Mouse (Mus musculus): ENCODE measurements around the gene Nek9. TPM values are rescaled to one million over a fixed set of nuclear protein-coding genes. Genes with fewer than 3 reads are reported as not detected.
"Not testable (repeated sequence)": the region's sequence is repeated elsewhere in the genome, so short reads cannot be mapped to it uniquely, and the experiment has no call there.

Gene Nek9
- polyA plus RNA-seq, 1 experiment from 2014 or later, result 23.7 TPM

GRCm38 (mm10) chr12:85284996-85285395, 54.2 kb downstream of the Nek9 start:
- H3K27me3 ChIP-seq, result peaks cover 7% of the 10 kb centered on the region; the same call in 1 of the 2 replicates
- no peak overlapping the region for H3K27ac ChIP-seq
- no peak overlapping the region for H3K4me3 ChIP-seq (replicated peaks)
- H3K9ac ChIP-seq, result no peak overlapping the region
- H3K36me3 ChIP-seq (replicated peaks), result no peaks in the 10 kb centered on the region
- no peaks in the 10 kb centered on the region for H3K9me3 ChIP-seq
- WGBS, result 91% methylated on average over 4 of the region's 4 CpGs
- no peak overlapping the region for H3K4me2 ChIP-seq
- no peak for ATAC-seq (ENCODE audit: low FRiP score)
- H3K4me1 ChIP-seq, result peaks cover 9% of the 10 kb centered on the region

DNA sequence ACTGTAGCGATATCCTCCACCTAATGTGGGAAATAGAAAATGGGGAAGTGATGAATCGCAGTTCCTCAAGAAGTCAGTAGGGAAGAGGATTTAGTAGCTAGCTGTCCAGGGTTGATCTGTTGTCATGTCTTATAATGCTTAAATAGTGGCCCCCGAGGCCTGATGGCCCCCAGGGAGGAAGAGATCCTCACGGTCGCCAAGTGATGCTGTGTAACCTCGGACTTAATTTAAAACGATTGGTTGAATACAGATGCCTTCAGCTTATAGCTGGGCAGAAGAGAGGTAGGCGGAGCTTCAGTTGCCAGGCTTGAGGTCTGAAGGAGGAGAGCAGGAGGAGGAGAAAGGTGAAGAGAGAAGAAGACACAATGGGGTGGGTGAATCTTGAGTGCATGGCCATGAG, 54.8 kb downstream of the Nek9 start:
- WGBS, result 73% methylated on average over 8 of the region's 8 CpGs
- Histone ChIP-seq H3K4me2 (no peak overlapping the region), H3K27ac (no peak overlapping the region), H3K4me1 (peaks cover 15% of the 10 kb centered on the region), H3K36me3 (replicated peaks) (no peaks in the 10 kb centered on the region), H3K9me3 (no peaks in the 10 kb centered on the region), H3K27me3 (peaks cover 2% of the 10 kb centered on the region; the same call in 1 of the 2 replicates), H3K4me3 (replicated peaks) (no peak overlapping the region), H3K9ac (no peak overlapping the region)
- ATAC-seq (ENCODE audit: low FRiP score), result no peak

DNA sequence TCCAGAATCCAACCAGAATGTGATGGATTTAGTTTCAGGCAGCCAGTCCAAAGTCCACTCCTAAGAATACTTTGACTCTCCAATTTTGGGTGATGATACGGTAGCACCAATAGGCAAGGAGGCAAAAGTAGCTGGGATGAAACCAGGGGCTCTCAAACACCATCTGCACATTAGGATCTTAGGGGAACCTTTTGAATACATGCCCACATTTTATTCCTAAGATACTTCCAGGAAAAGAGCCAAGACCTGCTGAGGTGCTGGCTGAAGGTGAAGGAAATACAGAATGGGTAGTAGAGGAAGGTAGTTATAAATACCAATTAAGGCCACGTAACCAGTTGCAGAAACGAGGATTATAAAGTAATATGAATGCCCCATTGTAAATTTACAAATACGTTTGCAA, 57.4 kb downstream of the Nek9 start:
- 0 out of 2 replicates have a peak overlapping the region, but pooled peaks have one; percentile 31 for H3K27ac ChIP-seq
- H3K9me3 ChIP-seq; H3K4me3 ChIP-seq (replicated peaks); H3K36me3 ChIP-seq (replicated peaks); H3K4me2 ChIP-seq; H3K9ac ChIP-seq; H3K4me1 ChIP-seq; H3K27me3 ChIP-seq; ATAC-seq (ENCODE audit: low FRiP score): not testable (repeated sequence)
- 90% methylated on average over 1 of the region's 4 CpGs for WGBS

- Histone ChIP-seq H3K4me2 (peak overlapping the region; percentile 93), H3K9me3 (no peaks in the 10 kb centered on the region), H3K27ac (0 out of 2 replicates have a peak overlapping the region, but pooled peaks have one; percentile 31), H3K36me3 (replicated peaks) (no peaks in the 10 kb centered on the region), H3K4me1 (peaks cover 7% of the 10 kb centered on the region), H3K9ac (no peak overlapping the region), H3K4me3 (replicated peaks) (0 out of 2 replicates have a peak overlapping the region, but pooled peaks have one; percentile 78), H3K27me3 (no peaks in the 10 kb centered on the region)
- WGBS, result 56% methylated on average over 12 of the region's 12 CpGs
- no peak for ATAC-seq (ENCODE audit: low FRiP score)
Measured at GRCm38 (mm10) chr12:85280845-85281651, 58.1 kb downstream of the Nek9 start.

- Histone ChIP-seq H3K9me3 (no peaks in the 10 kb centered on the region), H3K27me3 (no peaks in the 10 kb centered on the region), H3K4me1 (peaks cover 7% of the 10 kb centered on the region), H3K9ac (peak overlapping the region; percentile 80), H3K4me3 (replicated peaks) (peak overlapping the region; percentile 78), H3K27ac (peak overlapping the region; percentile 78), H3K4me2 (peak overlapping the region; percentile 93), H3K36me3 (replicated peaks) (no peaks in the 10 kb centered on the region)
- ATAC-seq (ENCODE audit: low FRiP score), result peak; percentile 98
- under 1% methylated on average over 31 of the region's 31 CpGs for WGBS
Measured at GRCm38 (mm10) chr12:85280105-85280844, 58.9 kb downstream of the Nek9 start.

GRCm38 (mm10) chr12:85279396-85280080, 59.6 kb downstream of the Nek9 start:
- peak overlapping the region; percentile 78 for H3K4me3 ChIP-seq (replicated peaks)
- no peaks in the 10 kb centered on the region for H3K27me3 ChIP-seq
- H3K4me2 ChIP-seq, result peak overlapping the region; percentile 93
- peaks cover 7% of the 10 kb centered on the region for H3K4me1 ChIP-seq
- no peaks in the 10 kb centered on the region for H3K36me3 ChIP-seq (replicated peaks)
- peak; percentile 45 for ATAC-seq (ENCODE audit: low FRiP score)
- 7% methylated on average over 10 of the region's 10 CpGs for WGBS
- peak overlapping the region; percentile 78; the same call in 1 of the 2 replicates for H3K27ac ChIP-seq
- no peaks in the 10 kb centered on the region for H3K9me3 ChIP-seq
- peak overlapping the region; percentile 80 for H3K9ac ChIP-seq

- no peak overlapping the region for H3K27ac ChIP-seq
- peaks cover 7% of the 10 kb centered on the region for H3K4me1 ChIP-seq
- H3K9me3 ChIP-seq, result no peaks in the 10 kb centered on the region
- H3K4me2 ChIP-seq, result no peak overlapping the region
- no peak overlapping the region for H3K9ac ChIP-seq
- H3K36me3 ChIP-seq (replicated peaks), result no peaks in the 10 kb centered on the region
- 94% methylated on average over 10 of the region's 10 CpGs for WGBS
- no peak for ATAC-seq (ENCODE audit: low FRiP score)
- no peaks in the 10 kb centered on the region for H3K27me3 ChIP-seq
- no peak overlapping the region for H3K4me3 ChIP-seq (replicated peaks)
Measured at GRCm38 (mm10) chr12:85278919-85279318, 60.2 kb downstream of the Nek9 start.

- ATAC-seq (ENCODE audit: low FRiP score), result no peak
- H3K4me3 ChIP-seq (replicated peaks), result no peak overlapping the region
- peaks cover 7% of the 10 kb centered on the region for H3K4me1 ChIP-seq
Measured at GRCm38 (mm10) chr12:85276273-85276672, 62.9 kb downstream of the Nek9 start.

GRCm38 (mm10) chr12:85273508-85273907, 65.7 kb downstream of the Nek9 start:
- no peaks in the 10 kb centered on the region; the same call in 1 of the 2 replicates for H3K36me3 ChIP-seq (replicated peaks)
- no peaks in the 10 kb centered on the region for H3K9me3 ChIP-seq
- H3K4me3 ChIP-seq (replicated peaks), result no peak overlapping the region
- H3K4me2 ChIP-seq, result no peak overlapping the region
- H3K27me3 ChIP-seq, result no peaks in the 10 kb centered on the region
- no peak for ATAC-seq (ENCODE audit: low FRiP score)
- H3K27ac ChIP-seq, result no peak overlapping the region
- WGBS, result 89% methylated on average over 10 of the region's 10 CpGs
- H3K4me1 ChIP-seq, result peaks cover 4% of the 10 kb centered on the region; the same call in 1 of the 2 replicates
- no peak overlapping the region for H3K9ac ChIP-seq

More at GRCm38 (mm10) chr12:85276273-85276672, 62.9 kb downstream of the Nek9 start:
- H3K9me3 ChIP-seq, result no peaks in the 10 kb centered on the region
- 63% methylated on average over 5 of the region's 5 CpGs for WGBS
- no peaks in the 10 kb centered on the region for H3K36me3 ChIP-seq (replicated peaks)
- H3K27ac ChIP-seq, result no peak overlapping the region
- H3K4me2 ChIP-seq, result no peak overlapping the region
- no peaks in the 10 kb centered on the region for H3K27me3 ChIP-seq
- no peak overlapping the region for H3K9ac ChIP-seq

DNA sequence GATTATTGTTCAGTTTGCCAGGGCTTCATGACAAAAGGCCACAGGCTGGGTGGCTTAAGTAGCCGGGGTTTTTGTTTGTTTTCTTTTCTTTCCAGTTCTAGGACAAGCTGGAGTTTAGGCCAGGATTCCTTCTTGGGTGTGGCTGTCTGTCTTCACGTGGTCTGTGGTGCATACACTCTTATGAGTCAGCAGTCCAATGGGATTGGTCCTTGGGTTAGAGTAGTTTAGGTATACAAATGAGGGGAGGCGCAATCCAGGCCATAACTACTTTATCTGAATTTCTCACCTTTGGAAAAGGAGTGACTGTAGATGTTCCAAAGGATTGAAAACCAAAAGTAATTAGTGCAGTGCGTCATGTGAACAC, 67.3 kb downstream of the Nek9 start:
- Histone ChIP-seq H3K4me3 (replicated peaks) (no peak overlapping the region), H3K27ac (no peak overlapping the region), H3K4me1 (peaks cover 4% of the 10 kb centered on the region; the same call in 1 of the 2 replicates), H3K4me2 (no peak overlapping the region), H3K9me3 (no peaks in the 10 kb centered on the region), H3K9ac (no peak overlapping the region), H3K36me3 (replicated peaks) (no peaks in the 10 kb centered on the region; the same call in 1 of the 2 replicates), H3K27me3 (no peaks in the 10 kb centered on the region)
- 76% methylated on average over 4 of the region's 4 CpGs for WGBS
- no peak for ATAC-seq (ENCODE audit: low FRiP score)

- Histone ChIP-seq H3K36me3 (replicated peaks) (no peaks in the 10 kb centered on the region; the same call in 1 of the 2 replicates), H3K9ac (no peak overlapping the region), H3K27ac (no peak overlapping the region), H3K27me3 (no peaks in the 10 kb centered on the region), H3K9me3 (no peaks in the 10 kb centered on the region), H3K4me2 (peak overlapping the region; percentile 49; the same call in 1 of the 2 replicates), H3K4me3 (replicated peaks) (no peak overlapping the region), H3K4me1 (peaks cover 4% of the 10 kb centered on the region; the same call in 1 of the 2 replicates)
- ATAC-seq (ENCODE audit: low FRiP score), result no peak
- WGBS, result 76% methylated on average over 7 of the region's 7 CpGs
Measured at GRCm38 (mm10) chr12:85271132-85271842, 67.9 kb downstream of the Nek9 start.

All from forebrain, embryonic 12.5 days (tissue).